Mouse (Mus musculus): ENCODE results near the gene Acr. TPM values are rescaled to one million over a fixed set of nuclear protein-coding genes. Genes with fewer than 3 reads are reported as not detected.

Gene Acr
- polyA plus RNA-seq, 1 experiment from 2014 or later, result not detected

DNA sequence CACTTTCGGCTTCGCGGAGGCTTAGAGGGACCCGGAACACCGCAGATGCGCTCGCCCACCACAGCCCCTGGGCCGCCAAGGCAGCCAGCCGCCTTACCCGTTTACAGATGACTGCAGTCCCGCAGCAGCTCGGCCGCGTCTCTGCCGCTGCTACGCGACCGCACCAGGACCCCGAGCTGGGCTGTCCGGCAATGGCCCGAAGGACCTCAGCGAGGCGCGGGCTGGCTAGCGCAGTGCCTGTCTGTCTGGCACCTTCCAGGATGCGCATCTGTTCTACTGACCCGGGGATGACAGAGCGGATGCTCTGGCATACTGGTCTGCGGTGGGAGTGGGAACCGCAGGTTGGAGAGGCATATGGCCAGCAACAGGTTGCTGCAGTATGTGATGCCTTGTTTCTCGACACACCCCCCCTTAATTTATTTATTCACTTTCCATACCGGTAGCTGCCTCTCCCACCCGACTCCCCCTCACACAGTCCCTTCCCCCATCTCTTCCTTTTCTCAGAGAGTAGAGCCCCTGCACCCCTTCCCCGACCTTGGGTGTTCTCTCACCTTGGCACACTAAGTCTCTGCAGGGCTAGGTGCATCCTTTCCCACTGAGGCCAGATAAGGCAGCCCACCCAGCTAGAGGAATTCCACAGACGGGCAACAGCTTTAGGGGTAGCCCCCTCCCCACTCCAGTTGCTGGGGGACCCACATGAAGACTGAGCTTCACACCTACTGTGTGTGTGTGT is 23.8 kb downstream of the Acr start, which contains the start of gene Rabl2:
Gene Rabl2 (minus strand): TSS at position 201 of the 733 bp plus-strand sequence.
- WGBS, result under 1% methylated on average over 34 of the region's 35 CpGs
- Histone ChIP-seq H3K36me3 (0 out of 2 replicates have a peak, but pooled peaks cover 6% of the 10 kb centered on the region), H3K9me3 (no peaks in the 10 kb centered on the region), H3K4me2 (peak within 1 kb of the TSS; percentile 73), H3K4me3 (peak within 1 kb of the TSS; percentile 81), H3K27ac (0 out of 2 replicates have a peak within 1 kb of the TSS, but pooled peaks have one; percentile 47), H3K4me1 (peaks cover 11% of the 10 kb centered on the region), H3K27me3 (no peaks in the 10 kb centered on the region), H3K9ac (peak within 1 kb of the TSS; percentile 55)
- peak; percentile 91 for ATAC-seq (ENCODE audit: insufficient number of reproducible peaks, low FRiP score, low TSS enrichment, low read depth)

DNA sequence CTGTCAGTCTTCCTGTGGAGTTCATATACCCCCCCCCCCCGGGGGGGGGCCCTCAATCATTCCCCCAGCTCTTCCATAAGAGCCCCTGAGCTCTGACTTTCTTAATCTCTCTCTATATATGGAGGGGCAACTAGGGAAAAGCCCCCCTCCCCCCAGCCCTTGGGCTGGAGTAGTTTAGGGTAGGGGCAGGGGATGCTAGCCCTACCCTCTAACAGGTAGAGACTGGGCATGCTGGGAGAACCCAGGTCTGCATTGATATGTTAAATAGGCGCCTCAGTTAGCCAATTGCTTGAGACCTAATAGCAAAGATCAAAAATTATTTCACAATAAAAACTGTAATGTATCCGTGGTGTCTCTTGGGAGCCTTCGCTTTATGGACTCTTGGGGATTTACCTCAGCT is 24.4 kb downstream of the Acr start:
- WGBS, result 36% methylated on average over 4 of the region's 4 CpGs
- ATAC-seq (ENCODE audit: insufficient number of reproducible peaks, low FRiP score, low TSS enrichment, low read depth), result no peak
- H3K9ac ChIP-seq, result no peak overlapping the region
- peak overlapping the region; percentile 73; the same call in 1 of the 2 replicates for H3K4me2 ChIP-seq
- H3K9me3 ChIP-seq, result no peaks in the 10 kb centered on the region
- no peak overlapping the region for H3K27ac ChIP-seq
- no peaks in the 10 kb centered on the region for H3K27me3 ChIP-seq
- H3K36me3 ChIP-seq, result 0 out of 2 replicates have a peak, but pooled peaks cover 5% of the 10 kb centered on the region
- peak overlapping the region; percentile 81 for H3K4me3 ChIP-seq
- H3K4me1 ChIP-seq, result peaks cover 11% of the 10 kb centered on the region

DNA sequence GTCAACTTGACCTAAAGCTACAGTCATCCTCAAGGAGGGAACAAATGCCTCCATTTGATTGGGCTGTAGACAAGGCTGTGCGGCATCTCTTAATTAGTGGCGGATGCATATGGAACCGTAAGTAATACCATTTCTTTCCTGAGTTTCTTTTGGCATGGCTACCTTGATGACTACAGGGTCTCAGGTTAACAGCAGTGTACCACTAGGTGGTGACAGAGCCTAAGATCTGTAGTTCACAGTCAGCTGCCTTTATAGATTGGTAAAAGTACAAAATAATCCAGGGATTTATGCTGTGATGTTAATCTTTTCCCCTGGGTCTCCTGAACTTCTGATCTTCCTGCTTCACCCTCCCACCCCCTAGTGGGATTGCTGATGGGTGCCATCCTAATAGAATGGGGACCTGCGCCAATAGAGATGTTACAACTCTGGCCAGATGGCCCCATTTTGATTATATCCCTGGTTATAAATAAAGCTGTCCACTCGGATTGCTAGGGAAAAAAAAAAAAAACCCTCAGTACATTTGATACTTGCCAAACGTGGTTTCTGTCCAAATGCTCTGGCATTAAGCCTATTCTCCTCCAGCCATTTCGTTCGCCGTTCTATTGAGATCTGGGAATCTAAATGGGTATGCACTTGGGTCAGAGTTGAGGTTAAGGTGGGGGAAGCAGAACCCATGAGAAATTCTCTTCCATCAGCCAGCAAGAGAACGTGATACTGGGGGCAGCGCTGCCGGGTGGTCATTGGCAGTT is 37.9 kb downstream of the Acr start:
- no peaks in the 10 kb centered on the region for H3K27me3 ChIP-seq
- no peak overlapping the region for H3K4me3 ChIP-seq
- H3K27ac ChIP-seq, result no peak overlapping the region
- 65% methylated on average over 12 of the region's 12 CpGs for WGBS
- H3K36me3 ChIP-seq, result no peaks in the 10 kb centered on the region
- no peak overlapping the region for H3K4me2 ChIP-seq
- H3K4me1 ChIP-seq, result no peaks in the 10 kb centered on the region
- ATAC-seq (ENCODE audit: insufficient number of reproducible peaks, low FRiP score, low TSS enrichment, low read depth), result no peak
- H3K9me3 ChIP-seq, result no peaks in the 10 kb centered on the region
- H3K9ac ChIP-seq, result no peak overlapping the region

DNA sequence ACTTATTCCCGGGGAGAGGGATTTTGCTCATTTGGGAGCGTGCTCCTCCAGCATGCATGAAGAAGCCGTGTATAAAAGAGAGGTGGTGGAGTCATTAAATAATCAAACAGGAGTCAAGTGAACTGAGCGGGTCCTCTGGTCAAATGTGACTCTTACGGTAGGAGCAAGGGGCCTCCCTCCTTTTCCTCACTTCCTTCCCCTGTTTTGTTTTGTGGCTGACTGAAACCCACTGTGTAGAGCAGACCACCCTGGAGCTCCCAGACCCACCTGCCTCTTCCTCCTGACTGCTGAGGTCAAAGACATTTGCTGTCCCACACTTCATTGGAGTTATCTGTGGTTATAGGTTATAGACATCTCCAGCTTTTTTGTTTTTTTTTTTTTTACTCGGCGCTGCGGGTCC is 39.4 kb downstream of the Acr start:
- no peak overlapping the region for H3K4me2 ChIP-seq
- no peaks in the 10 kb centered on the region for H3K27me3 ChIP-seq

DNA sequence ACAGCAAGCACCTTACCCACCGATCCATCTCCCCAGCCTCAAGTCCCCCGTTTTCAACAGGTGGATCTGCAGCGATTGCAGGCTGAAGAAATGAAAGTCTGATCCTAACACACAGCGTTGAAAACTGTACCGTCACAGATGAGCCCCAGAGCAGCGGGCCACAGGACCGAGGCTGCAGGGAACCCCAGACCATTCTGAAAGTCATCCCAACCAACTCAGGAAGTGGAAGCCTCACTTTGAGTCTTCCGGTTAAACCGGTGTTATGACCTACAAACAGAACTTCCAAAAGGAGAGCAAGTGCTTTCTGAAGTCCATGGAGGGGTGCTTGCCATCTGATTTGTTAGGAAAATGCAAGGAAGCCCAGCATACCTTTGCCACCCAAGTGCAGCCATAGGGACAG is 39.8 kb downstream of the Acr start:
- WGBS, result 83% methylated on average over 9 of the region's 9 CpGs
- no peak overlapping the region for H3K27ac ChIP-seq
- no peaks in the 10 kb centered on the region for H3K4me1 ChIP-seq
- no peaks in the 10 kb centered on the region for H3K27me3 ChIP-seq
- ATAC-seq (ENCODE audit: insufficient number of reproducible peaks, low FRiP score, low TSS enrichment, low read depth), result no peak
- no peaks in the 10 kb centered on the region for H3K36me3 ChIP-seq
- H3K9ac ChIP-seq, result no peak overlapping the region
- H3K4me2 ChIP-seq, result no peak overlapping the region
- H3K4me3 ChIP-seq, result no peak overlapping the region
- no peaks in the 10 kb centered on the region for H3K9me3 ChIP-seq

More for the DNA sequence above, 39.4 kb downstream of the Acr start:
- Histone ChIP-seq H3K4me3 (no peak overlapping the region), H3K27ac (no peak overlapping the region), H3K36me3 (no peaks in the 10 kb centered on the region), H3K4me1 (no peaks in the 10 kb centered on the region), H3K9ac (no peak overlapping the region), H3K9me3 (no peaks in the 10 kb centered on the region)
- WGBS, result 83% methylated on average over 8 of the region's 8 CpGs
- no peak for ATAC-seq (ENCODE audit: insufficient number of reproducible peaks, low FRiP score, low TSS enrichment, low read depth)

DNA sequence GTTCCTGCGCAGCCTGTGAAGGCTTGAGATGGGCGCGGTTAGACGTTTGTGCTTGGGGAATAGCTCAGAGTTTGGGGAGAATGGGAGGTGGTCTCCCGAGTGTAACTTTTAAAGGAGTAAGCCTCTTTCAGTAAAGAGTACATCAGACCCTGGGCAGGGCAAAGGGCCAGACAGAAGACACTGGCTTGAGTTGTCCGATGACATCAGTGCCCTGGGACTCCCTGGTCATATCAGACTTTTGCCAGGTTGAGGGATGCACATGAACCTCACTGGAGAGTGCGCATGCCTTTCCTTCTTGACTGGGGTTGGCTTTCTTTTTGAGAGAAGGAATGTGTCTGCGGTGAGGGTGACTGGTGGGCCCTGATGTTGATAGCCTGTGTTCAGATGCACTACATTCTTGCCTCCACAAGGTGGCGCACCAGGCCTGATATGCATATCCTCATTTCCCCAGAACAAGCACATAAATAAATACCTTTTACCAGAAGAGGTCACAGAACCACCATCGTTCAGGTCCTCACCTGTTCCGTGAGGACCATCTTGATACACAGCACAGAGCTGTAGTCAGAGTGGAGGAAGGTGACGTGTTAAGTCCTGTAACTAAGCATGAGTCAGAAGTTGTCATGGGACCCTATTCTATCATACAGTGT is 54.3 kb downstream of the Acr start:
- H3K36me3 ChIP-seq, result no peaks in the 10 kb centered on the region
- H3K4me2 ChIP-seq, result no peak overlapping the region
- H3K9me3 ChIP-seq, result no peaks in the 10 kb centered on the region
- no peak overlapping the region for H3K9ac ChIP-seq
- ATAC-seq (ENCODE audit: insufficient number of reproducible peaks, low FRiP score, low TSS enrichment, low read depth), result no peak
- H3K4me1 ChIP-seq, result no peaks in the 10 kb centered on the region
- 72% methylated on average over 12 of the region's 12 CpGs for WGBS
- no peak overlapping the region for H3K4me3 ChIP-seq
- no peak overlapping the region for H3K27ac ChIP-seq
- H3K27me3 ChIP-seq, result no peaks in the 10 kb centered on the region

DNA sequence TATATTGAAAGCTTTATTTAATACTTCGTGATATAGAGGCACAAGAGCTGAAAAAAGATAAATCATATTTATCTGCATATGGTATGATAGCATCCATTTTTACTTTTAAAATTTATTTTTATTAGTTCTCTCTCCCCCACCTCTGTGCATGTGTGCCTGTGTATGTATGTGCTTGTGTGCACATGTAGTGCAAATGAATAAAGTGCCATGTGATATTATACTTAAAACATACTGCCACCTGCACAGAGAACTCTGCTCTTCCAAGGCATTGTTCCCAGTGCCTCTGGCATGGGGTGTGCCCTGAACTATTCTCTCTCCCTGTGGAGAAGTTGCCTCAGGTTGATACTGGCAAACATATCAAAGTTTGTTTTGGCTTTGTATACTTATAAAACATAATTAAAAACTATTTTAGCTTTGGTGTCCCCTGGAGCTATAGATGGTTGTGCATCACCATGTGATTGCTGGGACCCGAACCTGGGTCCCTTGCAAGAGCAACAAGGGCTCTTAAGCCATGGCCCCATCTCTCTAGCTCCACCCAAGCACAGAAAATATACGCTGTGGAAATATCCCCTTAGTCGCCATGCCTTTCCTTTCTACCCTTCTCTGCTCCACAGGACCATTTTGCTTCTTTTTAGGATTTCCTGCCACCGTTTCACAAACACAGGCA is 55.0 kb downstream of the Acr start:
- Histone ChIP-seq H3K9ac (no peak overlapping the region), H3K36me3 (no peaks in the 10 kb centered on the region), H3K4me1 (no peaks in the 10 kb centered on the region), H3K27ac (no peak overlapping the region), H3K9me3 (no peaks in the 10 kb centered on the region), H3K4me2 (no peak overlapping the region), H3K4me3 (no peak overlapping the region), H3K27me3 (no peaks in the 10 kb centered on the region)
- 63% methylated on average over 5 of the region's 5 CpGs for WGBS
- no peak for ATAC-seq (ENCODE audit: insufficient number of reproducible peaks, low FRiP score, low TSS enrichment, low read depth)

DNA sequence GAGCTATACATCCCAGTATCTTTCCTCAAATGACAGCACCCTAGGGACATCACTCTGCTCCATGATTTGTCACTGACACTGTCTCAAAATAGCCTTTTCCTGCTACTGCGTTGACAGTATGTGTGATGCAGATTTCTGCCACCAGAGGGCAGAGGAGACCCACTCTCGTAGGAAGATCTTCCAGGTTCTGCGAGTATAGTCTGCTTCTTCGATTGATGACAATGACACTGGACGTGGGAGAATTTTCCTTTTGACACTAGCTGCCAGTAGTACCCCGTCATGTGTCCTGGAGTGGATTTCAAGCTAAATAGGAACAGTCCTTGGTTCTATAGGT is 55.5 kb downstream of the Acr start:
- ATAC-seq (ENCODE audit: insufficient number of reproducible peaks, low FRiP score, low TSS enrichment, low read depth), result no peak
- Histone ChIP-seq H3K9me3 (no peaks in the 10 kb centered on the region), H3K9ac (no peak overlapping the region), H3K4me1 (no peaks in the 10 kb centered on the region), H3K4me2 (no peak overlapping the region), H3K36me3 (no peaks in the 10 kb centered on the region), H3K27ac (no peak overlapping the region), H3K4me3 (no peak overlapping the region), H3K27me3 (no peaks in the 10 kb centered on the region)
- 11% methylated on average over 6 of the region's 6 CpGs for WGBS

Other genes with a start within 250 kb of the Acr start
- 1.6 and 1.9 TPM in 2 replicates for gene Adm2, start 245.6 kb upstream of the Acr start, polyA plus RNA-seq (2015; fragmentation: Nextera tagmentation; extraction: Ambion mirVana)
- gene Miox, start 233.9 kb upstream of the Acr start, polyA plus RNA-seq (2015; fragmentation: Nextera tagmentation; extraction: Ambion mirVana), result not detected in 2 replicates
- gene Lmf2, start 212.7 kb upstream of the Acr start, polyA plus RNA-seq (2015; fragmentation: Nextera tagmentation; extraction: Ambion mirVana), result 67.8 and 77.2 TPM in 2 replicates
- 151 and 161 TPM in 2 replicates for gene Ncaph2, start 212.6 kb upstream of the Acr start, polyA plus RNA-seq (2015; fragmentation: Nextera tagmentation; extraction: Ambion mirVana)
- gene Sco2, start 194.5 kb upstream of the Acr start, polyA plus RNA-seq (2015; fragmentation: Nextera tagmentation; extraction: Ambion mirVana), result 5.5 and 5.6 TPM in 2 replicates
- gene Tymp, start 191.3 kb upstream of the Acr start, polyA plus RNA-seq (2015; fragmentation: Nextera tagmentation; extraction: Ambion mirVana), result 1.0 and 1.6 TPM in 2 replicates
- 0.42 and 0.56 TPM in 2 replicates for gene Odf3b, start 189.0 kb upstream of the Acr start, polyA plus RNA-seq (2015; fragmentation: Nextera tagmentation; extraction: Ambion mirVana)
- not detected in 2 replicates for gene Klhdc7b, start 183.4 kb upstream of the Acr start, polyA plus RNA-seq (2015; fragmentation: Nextera tagmentation; extraction: Ambion mirVana)
- gene Syce3, start 157.8 kb upstream of the Acr start, polyA plus RNA-seq (2015; fragmentation: Nextera tagmentation; extraction: Ambion mirVana), result not detected in 2 replicates
- 0.91 and 6.1 TPM in 2 replicates for gene Cpt1b, start 142.5 kb upstream of the Acr start, polyA plus RNA-seq (2015; fragmentation: Nextera tagmentation; extraction: Ambion mirVana)
- gene C730034F03Rik, start 138.7 kb upstream of the Acr start, polyA plus RNA-seq (2015; fragmentation: Nextera tagmentation; extraction: Ambion mirVana), result 2.1 and 3.5 TPM in 2 replicates
- gene Gm44502, start 138.6 kb upstream of the Acr start, polyA plus RNA-seq (2015; fragmentation: Nextera tagmentation; extraction: Ambion mirVana), result 0.16 TPM in 1 of 2 replicates, not detected in the other
- gene Chkb, start 138.4 kb upstream of the Acr start, polyA plus RNA-seq (2015; fragmentation: Nextera tagmentation; extraction: Ambion mirVana), result 53.0 and 55.5 TPM in 2 replicates
- 0.63 and 0.82 TPM in 2 replicates for gene Mapk8ip2, start 114.4 kb upstream of the Acr start, polyA plus RNA-seq (2015; fragmentation: Nextera tagmentation; extraction: Ambion mirVana)
- 27.6 and 31.7 TPM in 2 replicates for gene Arsa, start 90.9 kb upstream of the Acr start, polyA plus RNA-seq (2015; fragmentation: Nextera tagmentation; extraction: Ambion mirVana)
- gene Shank3, start 68.7 kb upstream of the Acr start, polyA plus RNA-seq (2015; fragmentation: Nextera tagmentation; extraction: Ambion mirVana), result 1.2 and 1.7 TPM in 2 replicates
- gene Rabl2, start 23.6 kb downstream of the Acr start, polyA plus RNA-seq (2015; fragmentation: Nextera tagmentation; extraction: Ambion mirVana), result 38.0 and 38.4 TPM in 2 replicates

Measured in limb, embryonic 15.5 days (tissue).